Mouse (Mus musculus) c-Kit-positive CD71-positive TER-119-positive erythroid progenitor cells, embryonic 14.5 days (primary cell): ENCODE results near the gene Sema5a.

Experiments used
- DNase-seq: peaks from one replicate; pipeline ENCODE4 v3.0.0-alpha.2; 2013; ENCODE audit warnings: low spot score

Sema5a gene

DNA sequence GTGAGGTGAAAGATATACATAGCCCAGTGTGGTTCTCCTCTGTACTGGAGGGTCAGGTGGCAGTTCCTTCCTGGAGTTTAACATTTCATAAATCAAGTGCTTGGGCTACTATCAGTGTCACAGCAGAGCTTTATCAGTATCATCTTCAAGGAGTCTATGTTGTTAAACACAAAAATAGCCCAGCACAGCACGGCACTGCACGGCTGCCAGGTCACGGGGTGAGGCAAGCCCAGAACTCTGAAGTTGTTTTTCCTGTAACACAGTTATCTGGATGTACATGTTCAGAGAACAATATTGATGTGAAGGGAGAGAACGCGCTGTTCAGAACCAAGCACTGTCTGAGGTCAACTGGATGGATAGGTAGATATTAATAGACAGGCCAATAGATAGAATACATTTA is 112.2 kb downstream of the Sema5a start:
- DNase-seq = no peak

DNA sequence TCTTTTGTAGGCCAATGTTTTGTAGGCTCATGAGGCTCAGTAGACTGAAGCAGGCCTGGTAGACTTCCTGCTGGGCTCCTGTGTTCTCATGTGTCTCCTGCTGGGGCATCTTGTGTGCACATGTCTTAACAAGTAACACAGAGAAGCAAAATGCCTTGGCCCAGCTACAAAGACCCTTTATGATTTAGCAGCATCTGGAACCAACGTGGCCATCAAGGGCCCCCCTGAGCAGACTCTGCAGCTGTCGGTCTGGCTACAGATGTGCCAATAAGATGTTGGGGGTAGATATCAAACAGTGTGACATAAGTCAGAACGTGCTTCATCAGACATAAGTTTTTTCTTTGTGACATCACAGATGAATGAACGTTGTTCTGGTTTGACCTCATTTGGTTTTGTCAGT is 123.2 kb downstream of the Sema5a start:
- no peak for DNase-seq

- DNase-seq = no peak
Observed at GRCm38 (mm10) chr15:32370914-32371313, 126.3 kb downstream of the Sema5a start.

- DNase-seq = no peak
Observed at GRCm38 (mm10) chr15:32371385-32371784, 126.8 kb downstream of the Sema5a start.

- no peak for DNase-seq
Observed at GRCm38 (mm10) chr15:32376326-32376725, 131.7 kb downstream of the Sema5a start.

DNA sequence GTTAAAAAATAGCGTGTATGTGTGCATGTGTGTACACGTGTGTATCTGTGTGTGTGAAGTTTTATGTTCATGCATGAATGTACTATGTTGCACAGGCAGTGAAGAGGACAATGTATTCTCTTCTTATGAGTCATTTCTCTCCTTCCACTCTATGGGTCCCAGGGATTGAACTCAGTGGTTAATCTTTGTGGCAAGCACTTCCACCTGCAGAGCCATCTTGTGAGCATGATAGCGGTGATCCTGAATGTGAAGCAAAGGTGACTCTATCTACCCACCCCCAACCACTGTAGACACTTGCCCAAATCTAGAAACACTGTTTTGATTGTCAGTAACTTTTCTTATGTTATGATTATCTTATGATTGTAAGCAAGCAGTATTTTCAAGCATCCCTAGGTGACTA is 133.2 kb downstream of the Sema5a start:
- no peak for DNase-seq

DNA sequence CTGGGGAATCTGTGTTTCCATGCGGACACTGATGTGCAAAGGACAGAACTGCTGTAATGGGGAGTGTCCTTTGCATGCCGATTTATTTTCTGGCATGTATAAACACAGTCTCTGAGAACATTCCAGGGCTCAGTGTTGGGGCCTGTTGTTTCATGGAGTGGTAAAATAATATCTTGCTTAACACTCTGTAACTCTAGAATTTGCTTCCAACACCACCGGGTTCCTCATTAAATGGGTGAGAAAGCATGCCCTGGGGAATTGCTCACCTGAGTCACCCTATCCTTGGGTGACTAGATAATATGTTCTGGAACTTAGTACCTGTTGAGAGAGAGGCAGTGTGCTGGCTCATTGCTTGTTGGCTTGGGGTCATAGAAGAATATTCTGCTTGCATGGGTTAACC is 135.7 kb downstream of the Sema5a start:
- DNase-seq = no peak

- DNase-seq = no peak
Observed at GRCm38 (mm10) chr15:32382930-32383481, 138.4 kb downstream of the Sema5a start.

DNA sequence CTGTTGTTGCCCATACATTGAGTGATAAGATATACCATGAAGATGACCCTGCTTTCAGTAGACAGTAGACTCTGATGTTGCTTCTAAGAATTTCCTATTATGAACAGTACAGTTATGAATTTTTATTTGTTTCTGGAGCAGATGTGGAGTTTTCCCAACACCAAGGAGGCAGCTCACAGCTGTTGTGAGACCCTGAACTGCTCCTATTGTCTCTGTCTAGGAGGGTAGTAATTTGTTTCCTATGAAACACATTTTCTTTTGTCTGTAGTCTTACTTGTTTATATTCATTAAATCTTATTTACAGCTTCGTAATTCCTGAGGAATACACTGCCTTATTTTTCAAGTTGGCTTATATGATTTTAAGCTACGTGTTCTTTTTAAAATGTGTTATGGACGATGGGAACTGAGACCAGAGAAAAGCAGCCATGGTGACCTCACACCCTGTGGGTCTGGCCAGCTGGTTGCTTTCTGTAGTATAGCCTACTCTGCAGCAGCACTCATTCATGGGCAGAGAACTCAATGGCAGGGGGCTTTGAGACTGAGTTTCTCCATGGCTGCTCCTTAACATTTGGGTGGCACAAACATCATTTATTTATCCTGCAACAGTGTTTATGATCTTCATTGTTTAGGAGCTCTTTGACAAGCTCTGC is 151.8 kb downstream of the Sema5a start:
- DNase-seq = no peak

GRCm38 (mm10) chr15:32397064-32397463 is 152.5 kb downstream of the Sema5a start:
- DNase-seq = no peak

DNA sequence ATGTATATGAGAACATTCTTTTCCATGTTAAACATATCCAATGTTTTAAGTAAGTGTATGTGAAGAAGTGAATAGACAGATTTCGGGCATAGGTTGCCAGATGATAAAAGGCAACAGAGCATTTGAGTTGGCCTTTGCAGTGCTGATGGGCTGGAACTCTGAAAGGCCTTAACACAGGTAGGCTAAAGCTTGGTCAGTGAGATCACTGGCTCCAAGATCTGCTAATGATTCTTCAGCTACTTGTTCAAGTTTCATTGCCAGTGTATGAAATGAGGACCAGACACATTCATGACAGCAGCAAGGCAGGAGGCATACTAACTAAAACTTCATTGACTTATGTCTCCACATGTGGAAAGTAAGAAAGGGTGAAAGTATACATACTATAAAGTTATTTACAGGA is 154.1 kb downstream of the Sema5a start:
- DNase-seq = no peak

DNA sequence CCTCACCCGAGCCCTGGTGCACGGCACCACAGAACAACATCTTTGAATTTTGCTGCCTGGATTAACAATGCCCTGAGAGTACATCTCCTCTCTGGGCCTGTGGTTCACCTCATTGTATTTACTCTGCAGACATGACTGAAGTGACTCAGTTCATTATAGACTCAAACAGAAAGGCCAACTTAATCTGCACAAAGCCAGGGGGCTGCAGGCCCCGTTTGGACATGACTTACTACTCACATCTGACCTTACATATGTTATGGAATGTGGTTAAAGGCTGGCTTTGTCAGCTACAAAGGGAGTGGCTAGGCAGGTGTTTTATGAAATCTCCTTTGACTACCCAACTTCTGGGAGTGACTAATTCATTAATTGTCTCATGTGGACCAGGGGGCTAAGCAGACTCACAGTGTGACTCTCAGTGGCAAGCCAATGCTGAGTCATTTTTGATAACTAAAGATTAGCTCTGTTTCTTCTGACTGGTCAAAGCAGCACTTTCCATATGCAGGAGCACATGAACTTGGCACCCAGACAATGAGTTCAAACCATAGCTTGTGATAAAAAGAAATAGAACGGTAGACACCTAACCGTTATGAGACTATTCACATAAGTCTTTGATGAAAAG is 157.4 kb downstream of the Sema5a start:
- no peak for DNase-seq

DNA sequence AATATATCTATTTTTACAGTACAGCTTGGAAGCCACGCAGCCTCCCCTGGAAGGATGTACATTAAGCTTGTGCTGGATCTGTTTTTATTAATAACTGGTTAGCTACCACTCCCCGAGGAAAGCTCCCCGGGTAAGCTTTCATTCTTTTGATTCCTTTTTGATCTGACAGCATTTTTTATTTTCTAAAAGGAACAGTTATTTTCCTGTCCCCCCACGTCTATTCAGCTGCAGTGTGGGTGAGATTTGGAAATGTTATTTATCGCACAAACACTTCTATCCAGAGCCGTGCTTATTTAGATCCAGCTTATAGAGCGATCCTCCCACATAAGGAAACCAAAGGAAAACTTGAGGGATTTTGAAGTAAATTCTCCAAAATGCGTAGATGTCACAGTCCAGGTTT is 158.7 kb downstream of the Sema5a start:
- DNase-seq = no peak

DNA sequence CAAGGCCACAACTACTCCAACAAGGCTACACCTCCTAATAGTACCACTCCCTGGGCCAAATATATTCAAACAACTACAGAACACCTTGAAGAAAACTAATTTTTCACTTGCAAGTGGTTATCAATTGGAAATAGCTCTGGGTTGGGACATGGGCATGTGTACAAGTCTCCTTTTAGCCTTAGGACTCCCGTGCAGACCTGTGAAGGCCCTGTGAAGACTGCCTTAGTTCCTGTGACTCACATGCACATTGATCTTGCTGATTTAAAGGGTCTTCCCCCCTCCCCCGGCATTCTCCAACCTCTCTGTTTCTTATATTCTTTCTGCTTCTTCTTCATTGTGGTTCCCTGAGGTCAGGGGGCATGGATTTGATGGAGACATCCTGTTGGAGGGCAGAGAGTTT is 161.8 kb downstream of the Sema5a start:
- DNase-seq = no peak

DNA sequence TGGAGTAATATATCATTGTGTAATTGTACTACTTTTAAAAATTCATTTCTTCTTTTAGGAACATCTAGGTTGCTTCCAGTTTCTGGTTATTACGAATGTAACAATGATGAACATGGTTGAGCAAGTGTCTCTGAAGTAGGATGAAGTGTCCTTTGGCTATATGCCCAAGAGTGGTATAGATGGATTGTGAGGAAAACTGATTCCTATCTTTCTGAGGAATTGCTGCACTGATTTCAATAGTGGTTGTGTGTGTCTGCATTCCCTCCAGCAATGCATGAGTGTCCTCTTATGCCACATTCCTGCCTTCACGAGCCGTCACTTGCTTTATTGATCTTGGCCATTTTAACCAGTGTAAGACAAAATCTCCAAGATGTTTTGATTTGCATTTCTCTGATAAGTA is 163.2 kb downstream of the Sema5a start:
- no peak for DNase-seq

GRCm38 (mm10) chr15:32416291-32416690 is 171.7 kb downstream of the Sema5a start:
- no peak for DNase-seq

GRCm38 (mm10) chr15:32422631-32423030 is 178.0 kb downstream of the Sema5a start:
- DNase-seq = no peak

- DNase-seq = no peak
Observed at GRCm38 (mm10) chr15:32423061-32423460, 178.5 kb downstream of the Sema5a start.

- no peak for DNase-seq
Observed at GRCm38 (mm10) chr15:32427188-32427924, 182.7 kb downstream of the Sema5a start.

DNA sequence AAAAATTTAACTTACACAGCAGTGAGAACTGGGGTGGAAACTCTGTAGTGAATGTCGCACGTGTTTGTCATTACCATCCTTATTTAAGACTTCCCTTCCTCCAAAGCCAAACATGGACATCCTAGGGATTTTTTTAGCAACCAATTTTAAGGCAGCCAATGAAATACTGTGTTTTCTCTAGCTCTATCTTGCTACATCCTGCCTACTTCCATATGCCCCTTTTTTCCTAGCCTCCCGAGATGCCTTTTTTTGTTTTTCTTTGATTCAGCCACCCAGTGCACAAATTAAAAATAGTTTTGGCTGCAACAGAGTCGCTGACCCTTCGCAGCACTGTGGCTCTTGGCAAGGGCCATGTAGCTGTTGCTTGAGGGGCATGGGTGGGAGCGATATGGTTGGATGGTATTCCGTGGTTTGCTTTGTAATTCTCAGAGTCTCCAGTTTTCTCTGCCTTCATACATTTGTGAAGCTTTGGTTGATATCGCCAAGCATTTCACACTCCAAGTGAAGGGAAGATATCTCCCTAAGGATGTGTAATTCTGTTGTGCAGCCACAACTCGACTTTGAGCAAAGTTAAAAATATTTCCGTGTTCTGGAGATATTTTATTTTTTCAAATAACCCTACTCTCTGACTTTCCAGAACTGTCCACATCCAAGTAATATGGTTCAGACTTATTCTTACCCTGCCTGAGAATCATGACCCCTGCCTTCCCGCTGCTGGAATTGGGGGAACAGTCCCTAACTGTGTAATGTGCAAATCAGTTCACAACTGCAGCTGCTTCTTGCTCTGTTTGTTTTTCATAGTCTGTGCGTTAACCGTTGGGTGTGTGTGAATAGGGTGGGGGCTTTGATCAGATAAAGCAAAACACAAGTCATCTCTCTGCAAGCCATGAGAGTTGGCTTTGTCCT is 188.6 kb downstream of the Sema5a start:
- no peak for DNase-seq

GRCm38 (mm10) chr15:32433833-32434155 is 189.2 kb downstream of the Sema5a start:
- no peak for DNase-seq

GRCm38 (mm10) chr15:32434274-32434673 is 189.7 kb downstream of the Sema5a start:
- DNase-seq = no peak
